Mouse (Mus musculus) neural tube, embryonic 13.5 days (tissue): ENCODE results near the gene Rapgef5. TPM values are rescaled to one million over a fixed set of nuclear protein-coding genes. Genes with fewer than 3 reads are reported as not detected.

ENCODE experiments used
- ATAC-seq: fragments of 200-750 bp; cut with Nextera tagmentation; 2 replicates; pipeline ENCODE4 v1.8.0; 2017; ENCODE audit warnings: low read depth, mild to moderate bottlenecking, moderate TSS enrichment, moderate library complexity
- H3K27ac ChIP-seq: fragments of 300-500 bp; sonication (generic); replicated peaks from 2 replicates; pipeline ENCODE4 v1.5.1; 2015; ENCODE audit warnings: moderate library complexity, mild to moderate bottlenecking, inconsistent platforms
- H3K27me3 ChIP-seq: fragments of 300-500 bp; sonication (generic); 2 replicates; pipeline ENCODE4 v1.6.1; 2015; ENCODE audit warnings: mild to moderate bottlenecking, inconsistent platforms
- H3K36me3 ChIP-seq: fragments of 300-500 bp; sonication (generic); 2 replicates; pipeline ENCODE4 v1.6.1; 2015; ENCODE audit warnings: mild to moderate bottlenecking, inconsistent platforms
- H3K4me1 ChIP-seq: fragments of 300-500 bp; sonication (generic); replicated peaks from 2 replicates; pipeline ENCODE4 v1.6.1; 2015; ENCODE audit warnings: inconsistent platforms
- H3K4me2 ChIP-seq: fragments of 300-500 bp; sonication (generic); 2 replicates; pipeline ENCODE4 v1.6.1; 2015; ENCODE audit warnings: inconsistent platforms, mild to moderate bottlenecking, moderate library complexity
- H3K4me3 ChIP-seq: fragments of 300-500 bp; sonication (generic); 2 replicates; pipeline ENCODE4 v1.5.1; 2015; ENCODE audit warnings: mild to moderate bottlenecking, inconsistent platforms
- H3K9ac ChIP-seq: fragments of 300-500 bp; sonication (generic); 2 replicates; pipeline ENCODE4 v1.6.1; 2015; ENCODE audit warnings: moderate library complexity, mild to moderate bottlenecking, inconsistent platforms
- H3K9me3 ChIP-seq: fragments of 300-500 bp; sonication (generic); 2 replicates; pipeline ENCODE4 v1.6.1; 2016; ENCODE audit warnings: inconsistent platforms
- WGBS: fragments of 180-500 bp; shearing (Covaris S2); methylation state at CpG from one replicate; pipeline ENCODE4 v1.1.7; 2015; 5-methylcytosine and 5-hydroxymethylcytosine counted together
- polyA plus RNA-seq: library from polyadenylated mRNA; unstranded; fragments of >200 nt; fragmentation: Nextera tagmentation; extraction: Ambion mirVana; gene quantifications from 2 replicates; pipeline ENCODE4 v1.2.1, GENCODE M21; 2015

Rapgef5 gene
- polyA plus RNA-seq, 1 experiment from 2014 or later: 32.9 TPM

DNA sequence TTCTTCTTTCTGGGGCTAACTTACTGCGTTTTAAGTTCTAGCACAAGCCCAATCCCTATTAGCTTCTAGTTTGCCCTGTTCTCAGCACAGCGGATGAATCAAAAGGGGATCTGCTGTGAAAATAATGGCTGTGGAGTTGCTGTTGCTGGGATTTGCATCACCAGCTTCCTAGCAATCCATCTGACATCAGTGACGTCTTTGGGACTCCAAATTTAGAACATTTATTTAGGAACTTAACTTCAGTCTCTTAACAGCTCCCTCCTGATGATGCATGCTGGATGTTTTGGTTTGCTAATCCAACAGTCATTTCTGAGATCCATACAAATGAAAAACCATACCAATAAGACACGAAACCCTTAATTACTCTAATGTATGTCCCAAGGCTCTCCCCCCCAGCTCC is 289.3 kb downstream of the Rapgef5 start:
- Histone ChIP-seq H3K4me1 (peaks cover 51% of the 10 kb centered on the region), H3K9me3 (no peaks in the 10 kb centered on the region), H3K36me3 (no peaks in the 10 kb centered on the region), H3K4me2 (peak overlapping the region; percentile 43), H3K9ac (no peak overlapping the region), H3K27ac (no peak overlapping the region), H3K27me3 (peaks cover 34% of the 10 kb centered on the region), H3K4me3 (no peak overlapping the region)
- 59% methylated on average over 4 of the region's 4 CpGs for WGBS
- no peak for ATAC-seq

DNA sequence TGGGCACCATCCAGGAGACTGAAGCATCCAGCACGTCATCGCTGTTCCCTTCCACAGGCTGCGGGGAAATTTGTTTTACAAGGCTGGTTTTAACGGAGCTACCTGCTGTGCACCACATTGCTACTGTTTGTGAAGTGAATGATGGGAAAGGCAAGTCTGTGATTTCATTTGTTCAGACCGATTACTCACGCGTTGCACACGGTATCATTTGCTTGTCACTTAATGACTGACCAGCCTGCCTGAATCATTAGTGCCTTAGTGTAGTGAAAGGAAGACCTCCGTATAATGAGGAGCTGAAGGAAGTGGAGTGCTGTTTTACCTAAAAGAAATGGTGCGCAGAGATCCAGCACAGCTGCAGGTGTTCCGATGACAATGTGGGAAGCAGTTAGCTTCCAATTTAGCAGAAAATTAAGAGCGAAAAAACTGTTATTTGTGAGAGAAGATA is 289.8 kb downstream of the Rapgef5 start:
- Histone ChIP-seq H3K4me3 (peak overlapping the region; percentile 15), H3K4me1 (peaks cover 54% of the 10 kb centered on the region), H3K4me2 (peak overlapping the region; percentile 43), H3K9ac (peak overlapping the region; percentile 32; the same call in 1 of the 2 replicates), H3K27ac (peak overlapping the region; percentile 15), H3K36me3 (no peaks in the 10 kb centered on the region), H3K9me3 (no peaks in the 10 kb centered on the region), H3K27me3 (peaks cover 38% of the 10 kb centered on the region)
- ATAC-seq: peak; percentile 34; the same call in 1 of the 2 replicates
- 9% methylated on average over 12 of the region's 12 CpGs for WGBS

DNA sequence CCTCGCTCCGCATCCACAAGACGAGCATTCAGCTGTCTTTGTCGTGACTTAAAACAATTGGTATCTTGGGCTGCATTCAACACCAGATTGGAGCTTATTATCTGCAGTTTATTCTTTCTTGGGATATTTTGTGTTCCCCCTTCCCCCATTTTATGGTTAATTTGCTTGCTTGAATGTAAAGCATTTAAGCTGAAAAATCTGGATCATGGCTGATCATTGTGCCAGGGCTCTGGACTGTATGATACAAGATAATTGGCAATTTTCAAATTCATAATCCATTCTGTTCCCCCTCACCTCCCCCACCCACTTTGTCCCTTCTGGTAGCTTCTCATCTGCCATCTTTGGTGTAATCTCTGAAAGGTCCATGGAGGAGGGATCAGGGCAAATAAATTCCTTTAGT is 290.2 kb downstream of the Rapgef5 start:
- H3K4me3 ChIP-seq: no peak overlapping the region
- peak overlapping the region; percentile 43 for H3K4me2 ChIP-seq
- H3K27ac ChIP-seq: peak overlapping the region; percentile 28
- peaks cover 54% of the 10 kb centered on the region for H3K4me1 ChIP-seq
- peaks cover 41% of the 10 kb centered on the region for H3K27me3 ChIP-seq
- H3K9me3 ChIP-seq: no peaks in the 10 kb centered on the region
- peak overlapping the region; percentile 32; the same call in 1 of the 2 replicates for H3K9ac ChIP-seq
- WGBS: 15% methylated on average over 4 of the region's 4 CpGs
- no peaks in the 10 kb centered on the region for H3K36me3 ChIP-seq
- no peak for ATAC-seq

DNA sequence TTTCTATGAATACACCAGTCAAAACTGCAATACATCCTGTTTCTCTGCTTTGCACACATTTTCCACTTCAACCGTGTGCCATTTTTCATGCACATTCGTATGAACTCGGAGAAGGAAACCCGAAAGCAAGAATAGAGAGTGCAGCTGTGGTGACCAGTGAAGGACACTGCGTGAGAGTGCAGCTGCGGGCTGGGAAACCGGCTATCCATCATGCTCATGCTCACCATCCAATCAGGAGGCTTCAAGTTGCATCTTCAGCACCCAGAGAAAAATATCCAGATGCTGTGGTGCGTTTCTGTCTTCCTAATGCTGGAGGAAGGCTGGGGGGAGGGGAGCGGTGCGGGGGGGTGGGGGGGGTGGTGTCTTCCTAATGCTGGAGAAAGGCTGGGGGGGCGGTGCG is 291.4 kb downstream of the Rapgef5 start:
- no peaks in the 10 kb centered on the region for H3K36me3 ChIP-seq
- H3K4me1 ChIP-seq: peaks cover 54% of the 10 kb centered on the region
- peaks cover 53% of the 10 kb centered on the region for H3K27me3 ChIP-seq
- WGBS: 6% methylated on average over 8 of the region's 12 CpGs
- H3K9me3 ChIP-seq: no peaks in the 10 kb centered on the region
- H3K9ac ChIP-seq: no peak overlapping the region
- ATAC-seq: no peak
- no peak overlapping the region for H3K27ac ChIP-seq
- no peak overlapping the region for H3K4me3 ChIP-seq
- H3K4me2 ChIP-seq: peak overlapping the region; percentile 51

DNA sequence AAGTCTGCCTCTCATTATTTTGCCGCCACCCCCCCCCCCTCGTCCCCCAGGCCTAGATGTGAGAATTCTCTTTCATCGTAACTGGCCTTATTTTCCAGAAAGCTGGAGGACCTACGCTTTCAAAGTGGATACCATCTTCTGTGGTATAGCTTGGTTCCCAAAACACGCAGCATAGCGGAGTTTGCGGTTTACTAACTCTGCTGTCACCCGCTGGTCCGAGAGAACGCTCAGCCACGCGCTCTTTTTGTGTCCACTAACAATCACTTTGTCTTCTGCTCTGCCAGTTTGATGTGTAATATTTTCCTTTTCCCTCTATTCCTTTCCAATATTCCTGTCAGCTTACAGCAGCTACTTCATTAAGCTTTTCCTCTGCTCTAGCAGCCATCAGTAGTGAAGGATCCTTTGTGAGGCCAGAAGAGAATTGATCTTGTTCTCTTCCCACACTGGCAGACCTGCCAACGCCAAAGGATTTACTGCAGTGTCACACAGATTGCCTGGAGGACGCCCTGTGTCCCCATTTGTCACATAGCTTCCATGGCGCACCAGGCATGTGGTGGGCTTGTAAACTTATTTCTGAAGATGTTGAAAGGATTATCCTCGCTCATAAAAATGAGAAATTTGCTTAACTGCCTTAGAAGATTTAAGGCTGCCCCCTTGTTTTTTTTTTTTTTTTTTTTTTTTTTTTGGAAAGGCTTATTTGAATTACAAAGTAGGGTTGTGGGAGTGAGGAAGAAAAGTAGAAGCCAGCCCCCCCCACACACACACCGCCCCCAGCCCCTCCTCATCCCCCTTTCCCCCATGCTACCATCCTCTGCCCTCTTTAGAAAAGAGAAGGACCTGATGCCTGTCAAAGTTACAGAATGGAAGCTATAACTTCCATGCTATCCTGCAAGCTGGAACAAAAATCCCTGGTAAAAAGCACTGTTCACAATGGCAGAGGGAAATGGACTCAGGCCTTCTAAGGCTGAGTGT is 292.4 kb downstream of the Rapgef5 start:
- peak overlapping the region; percentile 41; the same call in 1 of the 2 replicates for H3K9ac ChIP-seq

More for the DNA sequence above, 292.4 kb downstream of the Rapgef5 start:
- H3K36me3 ChIP-seq: no peaks in the 10 kb centered on the region
- H3K27ac ChIP-seq: peak overlapping the region; percentile 46; the same call in 1 of the 2 replicates
- ATAC-seq: peak; percentile 48; the same call in 1 of the 2 replicates
- H3K27me3 ChIP-seq: peaks cover 63% of the 10 kb centered on the region
- 12% methylated on average over 17 of the region's 17 CpGs for WGBS
- peaks cover 54% of the 10 kb centered on the region for H3K4me1 ChIP-seq
- peak overlapping the region; percentile 51 for H3K4me2 ChIP-seq
- H3K9me3 ChIP-seq: no peaks in the 10 kb centered on the region
- H3K4me3 ChIP-seq: 0 out of 2 replicates have a peak overlapping the region, but pooled peaks have one; percentile 6
